Comparison of ENCODE assay signal across 11 mouse cellular contexts in genomic region chr10:49542249-49542648, GRCm38 (mm10).
DNase-seq lines count a peak whose midpoint lies in the region.
"Had no signal": no experiment of that assay in that cellular context is flagged by ENCODE, and none has a peak within 500 bp of the region (broad histone marks: within the 10 kb centered on the region; RNA-seq: fewer than 3 reads in every experiment).

No protein-coding gene starts in this region.

- peak; percentile 28 for DNase-seq in cerebellum, adult 8-10 months
- DNase-seq in cerebellum, postnatal 36 days = no peak
- DNase-seq in retina, postnatal 1 day = peak; percentile 1
- no peak for DNase-seq in retina, embryonic 14.5 days (ENCODE audit: low spot score)
- peak; percentile 51 to 58 for DNase-seq in cerebellum, postnatal 10 days
- DNase-seq in ovary, postnatal 10 days (ENCODE audit: low spot score) = no peak
- DNase-seq in kidney, postnatal 25 days = no peak
- DNase-seq: adrenal gland, postnatal 14 days; forebrain, postnatal 0 days; gastrocnemius, postnatal 14 days; heart, adult 2 months had no signal

Comparison
In these comparisons a context has a peak if more than half of its experiments do, and no peak if none do; other contexts are left out.
1. DNase-seq: peak in cerebellum, adult 8-10 months (single experiment), retina, postnatal 1 day (single experiment) and cerebellum, postnatal 10 days (2 of 2); none in cerebellum, postnatal 36 days (0 of 2), retina, embryonic 14.5 days (single experiment), ovary, postnatal 10 days (single experiment) and kidney, postnatal 25 days (0 of 2).